Mouse (Mus musculus) neutrophil, adult 83 days (primary cell): ENCODE measurements around the gene Sept11. TPM values are rescaled to one million over a fixed set of nuclear protein-coding genes. Genes with fewer than 3 reads are reported as not detected.

ENCODE experiments used
- total RNA-seq, 2 experiments: library from RNA; stranded (reverse); gene quantifications; one replicate each; pipeline ENCODE4 v1.2.4; 2023

Gene Sept11
- 10 to 100 TPM; 36.1 to 36.4 TPM for total RNA-seq

GRCm38 (mm10) chr5:93092857-93093622 lies at the start of gene Sept11:
Sept11 (plus strand) TSS chr5:93093437.

GRCm38 (mm10) chr5:93044584-93045370 lies 48.5 kb upstream of the Sept11 start, which contains the start of gene Sowahb:
Sowahb (minus strand) TSS chr5:93045022.

GRCm38 (mm10) chr5:93206109-93207005 lies 113.1 kb downstream of the Sept11 start, which contains the start of the genes Ccni and 2010109A12Rik:
Ccni (minus strand) TSS chr5:93206495.
2010109A12Rik (plus strand) TSS chr5:93206518.

Other genes starting within 250 kb of the Sept11 start
- gene Sowahb, start 48.4 kb upstream of the Sept11 start, total RNA-seq = not detected
- gene Ccni, start 113.1 kb downstream of the Sept11 start, total RNA-seq = 100 to 1,000 TPM; 162 to 170 TPM
- gene 2010109A12Rik, start 113.1 kb downstream of the Sept11 start, total RNA-seq = 1 to 10 TPM; 1.2 to 4.1 TPM
- gene Ccng2, start 173.8 kb downstream of the Sept11 start, total RNA-seq = 10 to 100 TPM; 78.3 to 81.7 TPM